Mouse (Mus musculus): Measurements from ENCODE around the gene Bcl11a.
A peak's percentile ranks its signal among the peaks of the same experiment; 100 is the strongest.

Bcl11a gene

GRCm38 (mm10) chr11:24077795-24078705 is at the start of gene Bcl11a:
Bcl11a (plus strand) TSS chr11:24078056.
- DNase-seq = no peak

GRCm38 (mm10) chr11:24044025-24044424 is 33.8 kb upstream of the Bcl11a start:
- no peak for DNase-seq

GRCm38 (mm10) chr11:24049226-24050031 is 28.4 kb upstream of the Bcl11a start:
- peak; percentile 24 for DNase-seq

- no peak for DNase-seq
Measured at GRCm38 (mm10) chr11:24050032-24050757, 27.7 kb upstream of the Bcl11a start.

GRCm38 (mm10) chr11:24052882-24053281 is 25.0 kb upstream of the Bcl11a start:
- DNase-seq = no peak

GRCm38 (mm10) chr11:24059137-24059536 is 18.7 kb upstream of the Bcl11a start:
- DNase-seq = no peak

- no peak for DNase-seq
Measured at GRCm38 (mm10) chr11:24060428-24060827, 17.4 kb upstream of the Bcl11a start.

GRCm38 (mm10) chr11:24061819-24062218 is 16.0 kb upstream of the Bcl11a start:
- no peak for DNase-seq

- DNase-seq = no peak
Measured at GRCm38 (mm10) chr11:24062495-24063096, 15.3 kb upstream of the Bcl11a start.

GRCm38 (mm10) chr11:24064221-24064620 is 13.6 kb upstream of the Bcl11a start:
- no peak for DNase-seq

GRCm38 (mm10) chr11:24065313-24065712 is 12.5 kb upstream of the Bcl11a start:
- DNase-seq = no peak

GRCm38 (mm10) chr11:24074021-24074591 is 3.8 kb upstream of the Bcl11a start:
- no peak for DNase-seq

- no peak for DNase-seq
Measured at GRCm38 (mm10) chr11:24074634-24075104, 3.2 kb upstream of the Bcl11a start, which contains the start of gene A830031A19Rik. A830031A19Rik (minus strand) TSS chr11:24075054.

- no peak for DNase-seq
Measured at GRCm38 (mm10) chr11:24075486-24076126, 2.2 kb upstream of the Bcl11a start.

GRCm38 (mm10) chr11:24076127-24076650 is 1.7 kb upstream of the Bcl11a start:
- DNase-seq = no peak

- no peak for DNase-seq
Measured at GRCm38 (mm10) chr11:24076821-24077730, 780 bp upstream of the Bcl11a start.

- no peak for DNase-seq
Measured at GRCm38 (mm10) chr11:24078706-24079316, 955 bp downstream of the Bcl11a start.

GRCm38 (mm10) chr11:24079392-24080391 is 1.8 kb downstream of the Bcl11a start:
- no peak for DNase-seq
